19 mouse cellular contexts compared by ENCODE assay signal in genomic region chr9:61517906-61518305, GRCm38 (mm10).
DNase-seq lines count a peak whose midpoint lies in the region; ATAC-seq lines count a peak whose summit lies in the region.
"Had no signal": no experiment of that assay in that cellular context is flagged by ENCODE, and none has a peak within 500 bp of the region (broad histone marks: within the 10 kb centered on the region; RNA-seq: fewer than 3 reads in every experiment).

No protein-coding gene starts in this region.

- H3K9ac ChIP-seq in heart, embryonic 16.5 days (ENCODE audit: low read length), result no peak overlapping the region
- H3K9ac ChIP-seq in limb, embryonic 15.5 days, result no peak overlapping the region
- H3K9ac ChIP-seq: forebrain, embryonic 15.5 days; liver, embryonic 13.5 days; lung, embryonic 15.5 days had no signal

- H3K4me2 ChIP-seq in heart, embryonic 16.5 days (ENCODE audit: low read depth, low read length), result no peak overlapping the region
- H3K4me2 ChIP-seq in limb, embryonic 15.5 days, result no peak overlapping the region
- H3K4me2 ChIP-seq: forebrain, embryonic 15.5 days; liver, embryonic 13.5 days; lung, embryonic 15.5 days had no signal

- no peaks in the 10 kb centered on the region for H3K36me3 ChIP-seq in heart, embryonic 16.5 days (ENCODE audit: control insufficient read depth, insufficient read depth)
- H3K36me3 ChIP-seq in limb, embryonic 15.5 days, result no peaks in the 10 kb centered on the region
- H3K36me3 ChIP-seq: forebrain, embryonic 15.5 days; liver, embryonic 13.5 days; lung, embryonic 15.5 days had no signal

- WGBS in heart, embryonic 16.5 days, result 53% methylated on average over 7 of the region's 7 CpGs
- 81% methylated on average over 7 of the region's 7 CpGs for WGBS in limb, embryonic 15.5 days

- ATAC-seq in heart, embryonic 16.5 days (replicated peaks; ENCODE audit: extremely low read depth, insufficient read depth, low FRiP score), result 0 out of 2 replicates have a peak, but pooled peaks have one; percentile 41
- ATAC-seq in limb, embryonic 15.5 days (ENCODE audit: insufficient number of reproducible peaks, low FRiP score, low TSS enrichment, low read depth), result 0 out of 2 replicates have a peak, but pooled peaks have one; percentile 65
- ATAC-seq: forebrain, embryonic 15.5 days had no signal

- DNase-seq in heart, postnatal 25 days (ENCODE audit: low spot score), result no peak
- DNase-seq in frontal cortex, postnatal 36 days (ENCODE audit: low spot score in 2 of 2), result peak; percentile 63 to 74
- peak; percentile 21 for DNase-seq in right cerebral cortex, postnatal 4 days
- DNase-seq in thymus, postnatal 4 days, result no peak
- DNase-seq in urinary bladder, postnatal 36 days (ENCODE audit: low spot score in 2 of 2), result no peak
- DNase-seq in lung, postnatal 36 days, result no peak
- DNase-seq: adrenal gland, adult 8-10 months; cerebellum, adult 11 months; cerebellum, postnatal 14 days; gastrocnemius, postnatal 36 days; heart, postnatal 14 days; kidney, adult 8-10 months; liver, embryonic 13.5 days; midbrain, embryonic 14.5 days; thymus, postnatal 36 days had no signal

- no peak overlapping the region for H3K4me3 ChIP-seq in heart, embryonic 16.5 days (ENCODE audit: low read length)
- no peak overlapping the region for H3K4me3 ChIP-seq in limb, embryonic 15.5 days
- H3K4me3 ChIP-seq: forebrain, embryonic 15.5 days; liver, embryonic 13.5 days; lung, embryonic 15.5 days had no signal

- H3K27ac ChIP-seq in heart, embryonic 16.5 days (ENCODE audit: low read length), result no peak overlapping the region
- no peak overlapping the region for H3K27ac ChIP-seq in limb, embryonic 15.5 days
- H3K27ac ChIP-seq: forebrain, embryonic 15.5 days; liver, embryonic 13.5 days; lung, embryonic 15.5 days had no signal

- peaks cover 4% of the 10 kb centered on the region for H3K9me3 ChIP-seq in heart, embryonic 16.5 days (replicated peaks; ENCODE audit: control insufficient read depth, low read length)
- H3K9me3 ChIP-seq in limb, embryonic 15.5 days, result no peaks in the 10 kb centered on the region
- H3K9me3 ChIP-seq: liver, embryonic 13.5 days had no signal

- peaks cover 4% of the 10 kb centered on the region for H3K27me3 ChIP-seq in heart, embryonic 16.5 days (ENCODE audit: control insufficient read depth, insufficient read depth, low read length)
- no peaks in the 10 kb centered on the region for H3K27me3 ChIP-seq in limb, embryonic 15.5 days
- H3K27me3 ChIP-seq: forebrain, embryonic 15.5 days; liver, embryonic 13.5 days; lung, embryonic 15.5 days had no signal

- H3K4me1 ChIP-seq in heart, embryonic 16.5 days (ENCODE audit: control insufficient read depth, insufficient read depth, low read length), result no peaks in the 10 kb centered on the region
- H3K4me1 ChIP-seq in limb, embryonic 15.5 days, result no peaks in the 10 kb centered on the region
- H3K4me1 ChIP-seq: forebrain, embryonic 15.5 days; liver, embryonic 13.5 days; lung, embryonic 15.5 days had no signal

- intact Hi-C loops in heart, postnatal 25 days (cut with DNase I), result no loop called here

Comparison
In these comparisons a context has a peak if more than half of its experiments do, and no peak if none do; other contexts are left out.
1. DNase-seq: peak in frontal cortex, postnatal 36 days (2 of 2) and right cerebral cortex, postnatal 4 days (single experiment); none in heart, postnatal 25 days (single experiment), thymus, postnatal 4 days (single experiment), urinary bladder, postnatal 36 days (0 of 2) and lung, postnatal 36 days (single experiment).